Mouse (Mus musculus): Measurements from ENCODE around the gene Zfp809. TPM values are rescaled to one million over a fixed set of nuclear protein-coding genes. Genes with fewer than 3 reads are reported as not detected.

Gene Zfp809
- 7.5 and 12.6 TPM in 2 replicates for total RNA-seq (2014; rRNA removed; ENCODE audit: low replicate concordance)
- polyA plus RNA-seq (2015; fragmentation: Nextera tagmentation; extraction: Ambion mirVana), result 14.6 and 16.7 TPM in 2 replicates

DNA sequence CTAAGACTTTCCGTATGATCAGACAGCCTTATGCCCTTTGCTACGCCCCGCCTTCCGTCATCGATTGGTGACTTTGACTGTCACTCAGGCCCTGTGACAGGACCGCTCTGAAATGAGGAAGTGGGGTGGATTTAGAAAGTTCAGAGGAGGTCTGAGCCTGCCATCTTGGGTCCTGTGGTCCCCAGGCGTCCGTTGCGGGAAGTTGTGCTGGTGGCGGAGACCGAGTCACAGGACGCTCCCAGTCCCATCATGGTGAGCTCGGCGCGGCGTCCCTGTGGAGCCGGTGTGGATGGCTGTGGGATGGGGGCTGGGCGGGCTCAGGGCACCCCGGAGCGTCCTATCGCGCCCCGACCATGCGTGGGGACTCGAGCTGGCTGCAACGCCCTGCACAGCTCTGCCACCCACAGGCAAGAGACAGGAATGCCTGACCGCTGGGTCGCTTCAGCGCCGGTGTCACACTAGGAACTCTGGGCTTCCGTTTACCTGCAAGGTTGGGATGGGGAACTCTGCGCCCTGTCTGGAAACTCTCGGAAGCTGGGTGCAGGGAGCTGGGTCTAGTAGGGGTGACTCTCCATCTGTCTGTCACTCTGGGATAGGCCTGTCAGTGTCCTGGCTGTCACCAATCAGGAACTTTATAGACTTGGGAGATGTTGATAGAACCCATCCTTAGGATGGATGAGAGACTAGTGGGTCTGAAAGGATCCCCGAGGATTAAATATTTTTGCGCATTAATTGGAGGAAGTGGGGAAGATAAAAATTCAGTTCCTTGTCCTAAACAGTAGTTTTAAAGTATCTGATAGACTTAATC, at the start of gene Zfp809:
Zfp809 (plus strand) TSS at position 134 of the 808 bp plus-strand sequence.
- Histone ChIP-seq H3K27me3 (ENCODE audit: control insufficient read depth, insufficient read depth, low read length) (no peaks in the 10 kb centered on the region), H3K36me3 (replicated peaks; ENCODE audit: control insufficient read depth, insufficient read depth, low read length) (no peaks in the 10 kb centered on the region; the same call in 1 of the 2 replicates), H3K4me2 (ENCODE audit: low read depth, low read length) (peak within 1 kb of the TSS; percentile 61), H3K4me1 (ENCODE audit: control insufficient read depth, insufficient read depth) (no peaks in the 10 kb centered on the region), H3K9me3 (replicated peaks; ENCODE audit: control insufficient read depth, low read length) (0 out of 2 replicates have a peak, but pooled peaks cover 4% of the 10 kb centered on the region), H3K27ac (ENCODE audit: low read depth) (peak within 1 kb of the TSS; percentile 94), H3K4me3 (ENCODE audit: low read depth, low read length) (peak within 1 kb of the TSS; percentile 79), H3K9ac (replicated peaks; ENCODE audit: low read depth, low read length) (peak within 1 kb of the TSS; percentile 68)
- WGBS, result under 1% methylated on average over 35 of the region's 35 CpGs
- TF ChIP-seq CTCF (IDR thresholded peaks at IDR 0.05; ENCODE audit: low read depth), result peak; percentile 68
- no peak for TF ChIP-seq EP300 (IDR thresholded peaks at IDR 0.05; ENCODE audit: low read depth)
- ATAC-seq (ENCODE audit: insufficient read depth, low read depth), result peak; percentile 96
- peak; percentile 98 for DNase-seq (ENCODE audit: low spot score)

DNA sequence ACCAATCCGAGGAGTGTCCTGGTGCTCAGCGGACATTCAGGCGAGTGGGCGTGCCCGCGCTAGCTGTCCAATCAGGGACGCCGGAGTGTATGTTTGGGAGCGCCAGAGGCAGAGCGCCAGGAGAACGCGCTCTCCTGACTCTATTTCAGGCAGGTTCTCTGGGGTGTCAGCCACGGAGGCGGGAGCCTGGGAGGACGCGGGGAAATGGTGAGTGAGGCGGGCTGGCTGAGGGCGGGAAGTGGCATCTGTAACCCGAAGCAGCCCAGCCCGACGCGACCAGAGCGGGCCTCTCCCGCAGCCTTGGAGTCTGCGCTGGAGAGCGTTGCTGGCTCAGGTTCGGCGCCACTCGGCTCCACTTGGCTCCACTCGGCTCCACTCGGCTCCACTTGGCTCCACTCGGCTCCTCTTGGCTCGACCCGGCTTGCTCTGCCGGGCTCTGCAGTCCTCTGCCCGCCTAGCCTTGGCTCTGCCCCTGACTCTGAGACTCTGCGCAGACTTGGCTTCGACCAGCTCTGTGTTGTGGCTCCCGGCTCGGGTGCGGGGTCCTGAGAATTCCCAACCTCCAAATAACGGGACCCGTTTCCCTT, 37.4 kb upstream of the Zfp809 start, which contains the start of gene Zfp872:
Zfp872 (plus strand) TSS at position 66 of the 587 bp plus-strand sequence.
- ATAC-seq (ENCODE audit: insufficient read depth, low read depth), result peak; percentile 69
- no peaks in the 10 kb centered on the region for H3K36me3 ChIP-seq (replicated peaks; ENCODE audit: control insufficient read depth, insufficient read depth, low read length)
- TF ChIP-seq EP300 (IDR thresholded peaks at IDR 0.05; ENCODE audit: low read depth) (no peak), CTCF (IDR thresholded peaks at IDR 0.05; ENCODE audit: low read depth) (no peak)
- no peaks in the 10 kb centered on the region for H3K27me3 ChIP-seq (ENCODE audit: control insufficient read depth, insufficient read depth, low read length)
- H3K4me2 ChIP-seq (ENCODE audit: low read depth, low read length), result peak within 1 kb of the TSS; percentile 58
- DNase-seq (ENCODE audit: low spot score), result no peak
- no peak within 1 kb of the TSS for H3K9ac ChIP-seq (replicated peaks; ENCODE audit: low read depth, low read length)
- WGBS, result 13% methylated on average over 41 of the region's 43 CpGs
- peaks cover 13% of the 10 kb centered on the region; the same call in 1 of the 2 replicates for H3K9me3 ChIP-seq (replicated peaks; ENCODE audit: control insufficient read depth, low read length)
- no peak within 1 kb of the TSS for H3K27ac ChIP-seq (ENCODE audit: low read depth)
- H3K4me1 ChIP-seq (ENCODE audit: control insufficient read depth, insufficient read depth), result no peaks in the 10 kb centered on the region
- peak within 1 kb of the TSS; percentile 36 for H3K4me3 ChIP-seq (ENCODE audit: low read depth, low read length)

DNA sequence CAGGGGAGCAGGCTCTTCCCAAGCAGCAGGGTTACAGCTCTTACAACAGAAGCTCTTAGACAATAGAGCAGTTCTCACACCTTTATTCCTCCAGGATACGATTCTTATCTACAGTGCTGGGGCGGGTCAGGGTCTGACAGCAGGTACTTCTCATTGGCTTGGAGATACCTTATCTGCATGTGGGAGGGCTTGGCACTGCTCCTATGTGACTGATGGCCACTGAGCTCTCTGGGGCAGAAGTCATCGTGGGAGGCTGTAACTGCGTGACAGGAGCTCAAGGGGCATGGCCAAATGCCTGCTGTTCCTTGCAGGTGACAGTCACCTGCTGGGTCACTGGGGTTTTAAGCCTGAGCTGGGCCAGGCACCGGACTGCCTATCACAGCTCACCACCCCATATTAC, 29.1 kb upstream of the Zfp809 start:
- Histone ChIP-seq H3K9me3 (replicated peaks; ENCODE audit: control insufficient read depth, low read length) (peaks cover 29% of the 10 kb centered on the region), H3K27me3 (ENCODE audit: control insufficient read depth, insufficient read depth, low read length) (no peaks in the 10 kb centered on the region), H3K9ac (replicated peaks; ENCODE audit: low read depth, low read length) (no peak overlapping the region), H3K27ac (ENCODE audit: low read depth) (no peak overlapping the region), H3K36me3 (replicated peaks; ENCODE audit: control insufficient read depth, insufficient read depth, low read length) (no peaks in the 10 kb centered on the region), H3K4me1 (ENCODE audit: control insufficient read depth, insufficient read depth) (no peaks in the 10 kb centered on the region), H3K4me3 (ENCODE audit: low read depth, low read length) (no peak overlapping the region), H3K4me2 (ENCODE audit: low read depth, low read length) (no peak overlapping the region)
- ATAC-seq (ENCODE audit: insufficient read depth, low read depth), result no peak
- WGBS, result 24% methylated on average over 5 of the region's 5 CpGs
- TF ChIP-seq CTCF (IDR thresholded peaks at IDR 0.05; ENCODE audit: low read depth), result no peak
- no peak for TF ChIP-seq EP300 (IDR thresholded peaks at IDR 0.05; ENCODE audit: low read depth)
- DNase-seq (ENCODE audit: low spot score), result no peak

DNA sequence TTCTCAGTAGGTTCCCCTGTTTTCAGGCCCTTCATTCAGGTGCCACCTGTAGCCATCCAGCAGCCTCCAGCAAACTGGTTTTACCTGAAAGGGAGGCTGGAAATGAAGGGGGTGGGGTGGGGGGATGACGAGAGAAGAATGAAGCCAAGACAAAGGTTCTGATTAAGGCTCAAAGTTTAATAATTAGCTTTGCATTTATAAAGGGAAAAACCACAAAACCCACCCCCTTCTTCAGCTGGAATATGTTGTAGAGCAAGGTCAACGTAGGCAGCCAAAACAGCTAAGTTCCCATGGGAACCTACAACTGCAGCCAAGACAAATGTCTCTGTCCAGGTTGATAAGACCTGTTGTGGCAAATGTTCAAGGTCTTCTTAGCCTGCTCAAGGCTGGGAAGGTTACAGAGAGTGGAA, 11.7 kb upstream of the Zfp809 start:
- H3K9ac ChIP-seq (replicated peaks; ENCODE audit: low read depth, low read length), result no peak overlapping the region
- peaks cover 6% of the 10 kb centered on the region for H3K4me1 ChIP-seq (ENCODE audit: control insufficient read depth, insufficient read depth)
- no peaks in the 10 kb centered on the region for H3K27me3 ChIP-seq (ENCODE audit: control insufficient read depth, insufficient read depth, low read length)
- H3K36me3 ChIP-seq (replicated peaks; ENCODE audit: control insufficient read depth, insufficient read depth, low read length), result no peaks in the 10 kb centered on the region
- peak; percentile 13 for DNase-seq (ENCODE audit: low spot score)
- no peak overlapping the region for H3K4me3 ChIP-seq (ENCODE audit: low read depth, low read length)
- 40% methylated on average over 2 of the region's 2 CpGs for WGBS
- 0 out of 2 replicates have a peak, but pooled peaks have one; percentile 27 for ATAC-seq (ENCODE audit: insufficient read depth, low read depth)
- H3K4me2 ChIP-seq (ENCODE audit: low read depth, low read length), result no peak overlapping the region
- H3K9me3 ChIP-seq (replicated peaks; ENCODE audit: control insufficient read depth, low read length), result no peaks in the 10 kb centered on the region
- H3K27ac ChIP-seq (ENCODE audit: low read depth), result no peak overlapping the region
- TF ChIP-seq EP300 (IDR thresholded peaks at IDR 0.05; ENCODE audit: low read depth) (no peak), CTCF (IDR thresholded peaks at IDR 0.05; ENCODE audit: low read depth) (no peak)

DNA sequence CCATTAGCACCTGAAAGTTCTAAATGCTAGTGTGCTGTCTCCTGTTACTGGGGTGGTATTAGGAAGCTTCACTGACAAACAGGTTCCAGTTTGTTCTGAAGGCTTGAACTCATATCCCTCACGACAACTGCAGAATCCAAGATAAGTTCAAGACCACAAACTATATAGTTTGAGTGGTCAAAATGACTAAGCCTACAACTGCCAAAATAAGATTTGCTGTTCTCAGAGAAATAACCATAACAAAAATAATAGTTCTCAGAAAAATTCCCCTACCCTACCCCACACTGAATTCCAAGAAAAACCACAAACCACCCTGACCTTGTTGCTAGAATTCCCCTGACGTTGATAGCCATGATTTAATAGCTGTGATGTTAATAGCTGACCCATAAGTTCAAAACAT, 11.0 kb upstream of the Zfp809 start:
- no peak for DNase-seq (ENCODE audit: low spot score)
- H3K27ac ChIP-seq (ENCODE audit: low read depth), result no peak overlapping the region

More for the DNA sequence above, 11.0 kb upstream of the Zfp809 start:
- no peaks in the 10 kb centered on the region for H3K36me3 ChIP-seq (replicated peaks; ENCODE audit: control insufficient read depth, insufficient read depth, low read length)
- no peak overlapping the region for H3K4me3 ChIP-seq (ENCODE audit: low read depth, low read length)
- H3K27me3 ChIP-seq (ENCODE audit: control insufficient read depth, insufficient read depth, low read length), result no peaks in the 10 kb centered on the region
- no peaks in the 10 kb centered on the region for H3K9me3 ChIP-seq (replicated peaks; ENCODE audit: control insufficient read depth, low read length)
- H3K4me2 ChIP-seq (ENCODE audit: low read depth, low read length), result no peak overlapping the region
- WGBS, result 74% methylated on average over 2 of the region's 2 CpGs
- no peak overlapping the region for H3K9ac ChIP-seq (replicated peaks; ENCODE audit: low read depth, low read length)
- TF ChIP-seq EP300 (IDR thresholded peaks at IDR 0.05; ENCODE audit: low read depth) (no peak), CTCF (IDR thresholded peaks at IDR 0.05; ENCODE audit: low read depth) (no peak)
- ATAC-seq (ENCODE audit: insufficient read depth, low read depth), result no peak
- H3K4me1 ChIP-seq (ENCODE audit: control insufficient read depth, insufficient read depth), result peaks cover 6% of the 10 kb centered on the region
